Mouse (Mus musculus) CH12.LX (cell line): ENCODE results near the gene Arel1. TPM values are rescaled to one million over a fixed set of nuclear protein-coding genes. Genes with fewer than 3 reads are reported as not detected.

ENCODE experiments used
- DNase-seq: peaks from one replicate; pipeline ENCODE4 v3.0.0-alpha.2; 2013; ENCODE audit errors: extremely low read depth
- H3K27ac ChIP-seq: 2 replicates; pipeline ENCODE4 v1.5.1; 2012; ENCODE audit warnings: low read depth, mild to moderate bottlenecking, control low read depth, moderate library complexity; ENCODE audit not compliant: insufficient read depth
- H3K27me3 ChIP-seq: replicated peaks from 2 replicates; pipeline ENCODE3; 2012; ENCODE audit warnings: inconsistent platforms
- H3K36me3 ChIP-seq, 2 experiments: replicated peaks in 1 of 2; 2 replicates each; pipeline versions ENCODE3 to v1.6.1; 2012; ENCODE audit warnings: inconsistent platforms in 1 of 2, low read length in 1 of 2, mild to moderate bottlenecking in 1 of 2, mixed read lengths in 1 of 2, moderate library complexity in 1 of 2; ENCODE audit not compliant: control insufficient read depth in 1 of 2, insufficient read depth in 1 of 2
- H3K4me1 ChIP-seq, 2 experiments: 2 replicates each; pipeline ENCODE4 v1.6.1; 2012; ENCODE audit warnings: inconsistent platforms in 1 of 2, moderate library complexity in 1 of 2; ENCODE audit not compliant: insufficient read depth in 2 of 2, control insufficient read depth in 1 of 2
- H3K4me2 ChIP-seq: 2 replicates; pipeline ENCODE4 v1.6.1; 2012; ENCODE audit warnings: low read depth, mild to moderate bottlenecking, control low read depth; ENCODE audit not compliant: poor library complexity, insufficient read depth, severe bottlenecking
- H3K4me3 ChIP-seq, 3 experiments: fragments of 150-350 bp in 1 of 3; sonication (generic) in 1 of 3; replicated peaks in 1 of 3; 2 replicates each; pipeline versions ENCODE3 to v1.5.1; 2011 to 2012; ENCODE audit warnings: low read depth in 2 of 3, low read length in 2 of 3, mild to moderate bottlenecking in 2 of 3, moderate library complexity in 2 of 3, control low read depth in 1 of 3, improper control_type of control experiment in 1 of 3, inconsistent platforms in 1 of 3, mixed read lengths in 1 of 3; ENCODE audit not compliant: poor library complexity in 1 of 3
- H3K79me2 ChIP-seq: replicated peaks from 2 replicates; pipeline ENCODE4 v1.6.1; 2012; ENCODE audit warnings: mild to moderate bottlenecking, moderate library complexity; ENCODE audit not compliant: control insufficient read depth, poor library complexity, insufficient read depth, severe bottlenecking; ENCODE audit errors: extremely low read depth
- H3K9ac ChIP-seq: 2 replicates; pipeline ENCODE4 v1.6.1; 2012; ENCODE audit warnings: low read depth, mild to moderate bottlenecking, control low read depth, moderate library complexity; ENCODE audit not compliant: insufficient read depth
- H3K9me3 ChIP-seq: replicated peaks from 2 replicates; pipeline ENCODE3; 2012; ENCODE audit warnings: low read length, inconsistent platforms, mixed read lengths
- BHLHE40 ChIP-seq: IDR thresholded peaks from 2 replicates; pipeline ENCODE4 v1.6.1; 2011; ENCODE audit warnings: mild to moderate bottlenecking, low read depth, low read length, improper control_type of control experiment
- CHD1 ChIP-seq: IDR thresholded peaks from 2 replicates; pipeline ENCODE4 v1.6.1; 2012; ENCODE audit warnings: low read depth, low read length, improper control_type of control experiment, inconsistent platforms
- CHD2 ChIP-seq: IDR thresholded peaks from 2 replicates; pipeline ENCODE4 v1.6.1; 2011; ENCODE audit warnings: low read length, improper control_type of control experiment
- CTCF ChIP-seq, 2 experiments: IDR thresholded peaks in 1 of 2; conservative IDR thresholded peaks in 1 of 2; 2 replicates each; pipeline ENCODE4 v1.5.1; 2011 to 2012; ENCODE audit warnings: low read depth in 2 of 2, low read length in 2 of 2, improper control_type of control experiment in 1 of 2, inconsistent platforms in 1 of 2, mild to moderate bottlenecking in 1 of 2, moderate library complexity in 1 of 2
- ELF1 ChIP-seq: IDR thresholded peaks from 2 replicates; pipeline ENCODE4 v1.6.1; 2014; ENCODE audit warnings: low read depth, mild to moderate bottlenecking, inconsistent platforms, low read length, improper control_type of control experiment
- ETS1 ChIP-seq: conservative IDR thresholded peaks from 2 replicates; pipeline ENCODE4 v1.6.1; 2012; ENCODE audit warnings: low read depth, mild to moderate bottlenecking, inconsistent platforms, low read length, improper control_type of control experiment, moderate library complexity
- GABPA ChIP-seq: IDR thresholded peaks from 2 replicates; pipeline ENCODE4 v1.6.1; 2012; ENCODE audit warnings: low read depth, low read length, improper control_type of control experiment, inconsistent platforms; ENCODE audit not compliant: insufficient replicate concordance
- HCFC1 ChIP-seq: IDR thresholded peaks from 2 replicates; pipeline ENCODE4 v1.6.1; 2012; ENCODE audit warnings: low read depth, mild to moderate bottlenecking, inconsistent platforms, low read length, improper control_type of control experiment
- JUND ChIP-seq: conservative IDR thresholded peaks from 2 replicates; pipeline ENCODE4 v1.6.1; 2011; ENCODE audit warnings: low read depth, low read length, improper control_type of control experiment
- MAFK ChIP-seq: IDR thresholded peaks from 2 replicates; pipeline ENCODE4 v1.6.1; 2011; ENCODE audit warnings: low read length, improper control_type of control experiment; ENCODE audit not compliant: insufficient replicate concordance
- MAX ChIP-seq: IDR thresholded peaks from 2 replicates; pipeline ENCODE4 v1.6.1; 2011; ENCODE audit warnings: low read length, improper control_type of control experiment
- MAZ ChIP-seq: IDR thresholded peaks from 2 replicates; pipeline ENCODE4 v1.6.1; 2012; ENCODE audit warnings: low read depth, mild to moderate bottlenecking, inconsistent platforms, low read length, improper control_type of control experiment, moderate library complexity
- MXI1 ChIP-seq: IDR thresholded peaks from 2 replicates; pipeline ENCODE4 v1.6.1; 2011; ENCODE audit warnings: mild to moderate bottlenecking, low read depth, low read length, improper control_type of control experiment
- NRF1 ChIP-seq: IDR thresholded peaks from 2 replicates; pipeline ENCODE4 v1.6.1; 2014; ENCODE audit warnings: low read depth, mild to moderate bottlenecking, inconsistent platforms, low read length, improper control_type of control experiment, moderate library complexity
- SIN3A ChIP-seq: IDR thresholded peaks from 2 replicates; pipeline ENCODE4 v1.6.1; 2012; ENCODE audit warnings: low read length, improper control_type of control experiment, inconsistent platforms
- SMC3 ChIP-seq: IDR thresholded peaks from 2 replicates; pipeline ENCODE4 v1.6.1; 2011; ENCODE audit warnings: low read depth, low read length, improper control_type of control experiment
- TCF12 ChIP-seq: IDR thresholded peaks from 2 replicates; pipeline ENCODE4 v1.6.1; 2014; ENCODE audit warnings: low read depth, mild to moderate bottlenecking, inconsistent platforms, low read length, improper control_type of control experiment
- USF1 ChIP-seq: IDR thresholded peaks from 2 replicates; pipeline ENCODE4 v1.6.1; 2014; ENCODE audit warnings: low read depth, mild to moderate bottlenecking, inconsistent platforms, low read length, improper control_type of control experiment
- USF2 ChIP-seq: conservative IDR thresholded peaks from 2 replicates; pipeline ENCODE4 v1.6.1; 2011; ENCODE audit warnings: low read depth, low read length, improper control_type of control experiment
- ZMIZ1 ChIP-seq: IDR thresholded peaks from 2 replicates; pipeline ENCODE4 v1.6.1; 2012; ENCODE audit warnings: low read depth, mild to moderate bottlenecking, inconsistent platforms, low read length, improper control_type of control experiment
- dilution Hi-C: fragments of 300-500 bp; cut with MboI; formaldehyde crosslinking; loops from 2 replicates; pipeline ENCODE4 v1.14.3; 2020; ENCODE audit warnings: low sequenced_read_pairs; ENCODE audit not compliant: extremely low pct_unique_long_range_greater_than_20kb, extremely low pct_ligation_motif_present
- in situ Hi-C: fragments of 300-500 bp; cut with MboI; formaldehyde crosslinking; loops from 3 replicates; pipeline ENCODE4 v1.14.3; 2019; ENCODE audit warnings: low sequenced_read_pairs, low pct_ligation_motif_present, low pct_unique_long_range_greater_than_20kb, mixed read lengths
- polyA plus RNA-seq: library from polyadenylated mRNA; unstranded; fragments of >175 nt; gene quantifications from 2 replicates; pipeline ENCODE4 v1.2.1, GENCODE M21; 2012; ENCODE audit warnings: low read depth; ENCODE audit not compliant: insufficient read length
- total RNA-seq, 2 experiments: library from RNA; depleted of rRNA; stranded (reverse); fragments of 300-350 nt in 1 of 2; fragments of >200 nt in 1 of 2; gene quantifications; 2 replicates each; pipeline ENCODE4 v1.2.3; 2012 to 2014

Gene Arel1
- total and polyA plus RNA-seq, 3 experiments, result 16.9 to 22.5 (median 21.6) TPM

DNA sequence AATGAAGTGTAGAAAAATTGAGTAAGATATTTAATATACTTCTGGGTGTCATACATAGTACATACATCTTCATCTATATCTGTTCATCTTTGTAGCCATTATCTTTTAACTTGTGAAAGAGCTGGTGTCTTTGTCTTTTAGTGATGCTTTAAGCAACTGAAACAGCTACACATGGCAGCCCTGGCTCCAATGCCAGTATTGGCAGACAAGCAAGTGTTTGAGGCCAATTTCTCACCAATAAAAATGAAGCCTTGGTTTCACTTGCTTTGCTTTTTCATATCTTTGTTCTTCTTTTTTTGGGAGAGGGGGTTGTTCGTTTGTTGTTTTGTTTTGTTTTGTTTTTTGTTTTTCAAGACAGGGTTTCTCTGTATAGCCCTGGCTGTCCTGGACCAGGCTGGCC lies 35.5 kb upstream of the Arel1 start:
- H3K9me3 ChIP-seq, result no peaks in the 10 kb centered on the region
- no peaks in the 10 kb centered on the region for H3K27me3 ChIP-seq
- H3K36me3 ChIP-seq, result peaks cover 2 to 53% of the 10 kb centered on the region in 2 experiments
- TF ChIP-seq HCFC1, result no peak
- no peak for TF ChIP-seq CTCF (conservative IDR thresholded peaks at IDR 0.05 in 1 of 2, IDR thresholded peaks at IDR 0.05 in 1 of 2; ENCODE audit: low read depth in 2 of 2, low read length in 2 of 2)
- TF ChIP-seq ELF1, result no peak
- TF ChIP-seq ETS1, result no peak
- TF ChIP-seq CHD2, result no peak
- TF ChIP-seq SIN3A, result no peak
- no peak for TF ChIP-seq MAFK
- no peak for TF ChIP-seq MAZ
- TF ChIP-seq TCF12, result no peak
- no peak for TF ChIP-seq ZMIZ1
- no peak for TF ChIP-seq CHD1
- TF ChIP-seq MAX, result no peak
- no peak overlapping the region for H3K9ac ChIP-seq
- peaks cover 48% of the 10 kb centered on the region for H3K79me2 ChIP-seq
- in situ Hi-C loops (no loop called here), dilution Hi-C loops (no loop called here)
- DNase-seq, result no peak
- peaks cover 3 to 6% of the 10 kb centered on the region in 2 experiments; a peak in 2 of 4 replicates for H3K4me1 ChIP-seq
- H3K4me3 ChIP-seq, result no peak overlapping the region
- H3K27ac ChIP-seq, result no peak overlapping the region
- no peak overlapping the region for H3K4me2 ChIP-seq

DNA sequence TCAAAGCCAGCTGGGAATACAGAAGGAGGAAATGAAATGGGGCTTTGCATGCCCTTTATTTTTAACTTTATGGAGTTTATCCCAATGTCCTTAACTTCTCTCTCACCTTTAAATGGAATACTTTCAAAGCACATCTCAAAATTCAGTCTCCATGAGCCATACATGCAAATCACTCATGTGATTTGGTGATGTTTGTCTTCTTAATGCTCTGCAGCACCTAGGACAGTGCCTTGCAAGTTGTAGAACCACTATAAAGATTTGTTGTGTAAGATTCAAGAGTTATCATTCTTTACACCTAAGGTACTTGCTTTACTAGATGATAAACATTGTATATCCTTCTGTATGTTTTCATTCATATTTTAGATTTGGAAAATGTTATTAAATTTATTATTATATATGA lies 28.4 kb upstream of the Arel1 start:
- no peak overlapping the region for H3K27ac ChIP-seq
- TF ChIP-seq USF1 (no peak), CTCF (conservative IDR thresholded peaks at IDR 0.05 in 1 of 2, IDR thresholded peaks at IDR 0.05 in 1 of 2; ENCODE audit: low read depth in 2 of 2, low read length in 2 of 2) (no peak), GABPA (no peak), JUND (no peak), MAX (no peak), SIN3A (peak; percentile 86), BHLHE40 (peak; percentile 59), NRF1 (no peak), MXI1 (peak; percentile 63; the same call in 1 of the 2 replicates), USF2 (no peak), SMC3 (no peak)
- H3K4me3 ChIP-seq, result peak overlapping the region; percentile 57 to 92 (median 72)
- peak overlapping the region; percentile 94 for H3K4me2 ChIP-seq
- dilution Hi-C loops (no loop called here), in situ Hi-C loops (loop anchor here (25.0 kb wide), 1 partner anchor 187 kb away; no protein-coding TSS in a partner anchor)
- no peaks in the 10 kb centered on the region for H3K27me3 ChIP-seq
- no peak for DNase-seq
- H3K36me3 ChIP-seq, result peaks cover 0 to 26% of the 10 kb centered on the region in 2 experiments
- H3K79me2 ChIP-seq, result peaks cover 64% of the 10 kb centered on the region
- no peaks in the 10 kb centered on the region for H3K9me3 ChIP-seq
- peak overlapping the region; percentile 87 for H3K9ac ChIP-seq
- peaks cover 0 to 15% of the 10 kb centered on the region in 2 experiments; a peak in 2 of 4 replicates for H3K4me1 ChIP-seq
